Mouse (Mus musculus) CH12.LX (cell line): ENCODE data around the gene Krtcap3. TPM values are rescaled to one million over a fixed set of nuclear protein-coding genes. Genes with fewer than 3 reads are reported as not detected.

Source experiments
- DNase-seq: peaks from one replicate; pipeline ENCODE4 v3.0.0-alpha.2; 2013; ENCODE audit errors: extremely low read depth
- H3K27ac ChIP-seq: 2 replicates; pipeline ENCODE4 v1.5.1; 2012; ENCODE audit warnings: low read depth, mild to moderate bottlenecking, control low read depth, moderate library complexity; ENCODE audit not compliant: insufficient read depth
- H3K27me3 ChIP-seq: replicated peaks from 2 replicates; pipeline ENCODE3; 2012; ENCODE audit warnings: inconsistent platforms
- H3K36me3 ChIP-seq, 2 experiments: replicated peaks in 1 of 2; 2 replicates each; pipeline versions ENCODE3 to v1.6.1; 2012; ENCODE audit warnings: inconsistent platforms in 1 of 2, low read length in 1 of 2, mild to moderate bottlenecking in 1 of 2, mixed read lengths in 1 of 2, moderate library complexity in 1 of 2; ENCODE audit not compliant: control insufficient read depth in 1 of 2, insufficient read depth in 1 of 2
- H3K4me1 ChIP-seq, 2 experiments: 2 replicates each; pipeline ENCODE4 v1.6.1; 2012; ENCODE audit warnings: inconsistent platforms in 1 of 2, moderate library complexity in 1 of 2; ENCODE audit not compliant: insufficient read depth in 2 of 2, control insufficient read depth in 1 of 2
- H3K4me2 ChIP-seq: 2 replicates; pipeline ENCODE4 v1.6.1; 2012; ENCODE audit warnings: low read depth, mild to moderate bottlenecking, control low read depth; ENCODE audit not compliant: poor library complexity, insufficient read depth, severe bottlenecking
- H3K4me3 ChIP-seq, 3 experiments: fragments of 150-350 bp in 1 of 3; sonication (generic) in 1 of 3; replicated peaks in 1 of 3; 2 replicates each; pipeline versions ENCODE3 to v1.5.1; 2011 to 2012; ENCODE audit warnings: low read depth in 2 of 3, low read length in 2 of 3, mild to moderate bottlenecking in 2 of 3, moderate library complexity in 2 of 3, control low read depth in 1 of 3, improper control_type of control experiment in 1 of 3, inconsistent platforms in 1 of 3, mixed read lengths in 1 of 3; ENCODE audit not compliant: poor library complexity in 1 of 3
- H3K79me2 ChIP-seq: replicated peaks from 2 replicates; pipeline ENCODE4 v1.6.1; 2012; ENCODE audit warnings: mild to moderate bottlenecking, moderate library complexity; ENCODE audit not compliant: control insufficient read depth, poor library complexity, insufficient read depth, severe bottlenecking; ENCODE audit errors: extremely low read depth
- H3K9ac ChIP-seq: 2 replicates; pipeline ENCODE4 v1.6.1; 2012; ENCODE audit warnings: low read depth, mild to moderate bottlenecking, control low read depth, moderate library complexity; ENCODE audit not compliant: insufficient read depth
- H3K9me3 ChIP-seq: replicated peaks from 2 replicates; pipeline ENCODE3; 2012; ENCODE audit warnings: low read length, inconsistent platforms, mixed read lengths
- CHD1 ChIP-seq: IDR thresholded peaks from 2 replicates; pipeline ENCODE4 v1.6.1; 2012; ENCODE audit warnings: low read depth, low read length, improper control_type of control experiment, inconsistent platforms
- CTCF ChIP-seq, 2 experiments: IDR thresholded peaks in 1 of 2; conservative IDR thresholded peaks in 1 of 2; 2 replicates each; pipeline ENCODE4 v1.5.1; 2011 to 2012; ENCODE audit warnings: low read depth in 2 of 2, low read length in 2 of 2, improper control_type of control experiment in 1 of 2, inconsistent platforms in 1 of 2, mild to moderate bottlenecking in 1 of 2, moderate library complexity in 1 of 2
- E2F4 ChIP-seq: IDR thresholded peaks from 2 replicates; pipeline ENCODE4 v1.6.1; 2011; ENCODE audit warnings: low read depth, low read length, improper control_type of control experiment; ENCODE audit not compliant: insufficient replicate concordance
- ETS1 ChIP-seq: conservative IDR thresholded peaks from 2 replicates; pipeline ENCODE4 v1.6.1; 2012; ENCODE audit warnings: low read depth, mild to moderate bottlenecking, inconsistent platforms, low read length, improper control_type of control experiment, moderate library complexity
- GABPA ChIP-seq: IDR thresholded peaks from 2 replicates; pipeline ENCODE4 v1.6.1; 2012; ENCODE audit warnings: low read depth, low read length, improper control_type of control experiment, inconsistent platforms; ENCODE audit not compliant: insufficient replicate concordance
- IRF4 ChIP-seq: IDR thresholded peaks from 2 replicates; pipeline ENCODE4 v1.6.1; 2014; ENCODE audit warnings: low read depth, mild to moderate bottlenecking, inconsistent platforms, low read length, improper control_type of control experiment
- JUN ChIP-seq: IDR thresholded peaks from 2 replicates; pipeline ENCODE4 v1.6.1; 2011; ENCODE audit warnings: low read depth, mild to moderate bottlenecking, low read length, improper control_type of control experiment, moderate library complexity; ENCODE audit not compliant: insufficient read depth
- JUND ChIP-seq: conservative IDR thresholded peaks from 2 replicates; pipeline ENCODE4 v1.6.1; 2011; ENCODE audit warnings: low read depth, low read length, improper control_type of control experiment
- KAT2A ChIP-seq: IDR thresholded peaks from 2 replicates; pipeline ENCODE4 v1.6.1; 2012; ENCODE audit warnings: low read length, improper control_type of control experiment, inconsistent platforms; ENCODE audit not compliant: insufficient replicate concordance
- MAFK ChIP-seq: IDR thresholded peaks from 2 replicates; pipeline ENCODE4 v1.6.1; 2011; ENCODE audit warnings: low read length, improper control_type of control experiment; ENCODE audit not compliant: insufficient replicate concordance
- MAX ChIP-seq: IDR thresholded peaks from 2 replicates; pipeline ENCODE4 v1.6.1; 2011; ENCODE audit warnings: low read length, improper control_type of control experiment
- MAZ ChIP-seq: IDR thresholded peaks from 2 replicates; pipeline ENCODE4 v1.6.1; 2012; ENCODE audit warnings: low read depth, mild to moderate bottlenecking, inconsistent platforms, low read length, improper control_type of control experiment, moderate library complexity
- MYC ChIP-seq: IDR thresholded peaks from 2 replicates; pipeline ENCODE4 v1.6.1; 2011; ENCODE audit warnings: low read depth, mild to moderate bottlenecking, improper control_type of control experiment, low read length
- POLR2AphosphoS2 ChIP-seq: IDR thresholded peaks from 2 replicates; pipeline ENCODE4 v1.6.1; 2011; ENCODE audit warnings: low read depth, low read length, improper control_type of control experiment
- RAD21 ChIP-seq: IDR thresholded peaks from 2 replicates; pipeline ENCODE4 v1.6.1; 2011; ENCODE audit warnings: low read depth, mild to moderate bottlenecking, low read length, improper control_type of control experiment, moderate library complexity
- RCOR1 ChIP-seq: conservative IDR thresholded peaks from 2 replicates; pipeline ENCODE4 v1.6.1; 2012; ENCODE audit warnings: low read depth, mild to moderate bottlenecking, inconsistent platforms, low read length, improper control_type of control experiment
- TBP ChIP-seq: conservative IDR thresholded peaks from 2 replicates; pipeline ENCODE4 v1.6.1; 2011; ENCODE audit warnings: low read depth, low read length, improper control_type of control experiment
- TCF12 ChIP-seq: IDR thresholded peaks from 2 replicates; pipeline ENCODE4 v1.6.1; 2014; ENCODE audit warnings: low read depth, mild to moderate bottlenecking, inconsistent platforms, low read length, improper control_type of control experiment
- USF2 ChIP-seq: conservative IDR thresholded peaks from 2 replicates; pipeline ENCODE4 v1.6.1; 2011; ENCODE audit warnings: low read depth, low read length, improper control_type of control experiment
- dilution Hi-C: fragments of 300-500 bp; cut with MboI; formaldehyde crosslinking; loops from 2 replicates; pipeline ENCODE4 v1.14.3; 2020; ENCODE audit warnings: low sequenced_read_pairs; ENCODE audit not compliant: extremely low pct_unique_long_range_greater_than_20kb, extremely low pct_ligation_motif_present
- in situ Hi-C: fragments of 300-500 bp; cut with MboI; formaldehyde crosslinking; loops from 3 replicates; pipeline ENCODE4 v1.14.3; 2019; ENCODE audit warnings: low sequenced_read_pairs, low pct_ligation_motif_present, low pct_unique_long_range_greater_than_20kb, mixed read lengths
- polyA plus RNA-seq: library from polyadenylated mRNA; unstranded; fragments of >175 nt; gene quantifications from 2 replicates; pipeline ENCODE4 v1.2.1, GENCODE M21; 2012; ENCODE audit warnings: low read depth; ENCODE audit not compliant: insufficient read length
- total RNA-seq, 2 experiments: library from RNA; depleted of rRNA; stranded (reverse); fragments of 300-350 nt in 1 of 2; fragments of >200 nt in 1 of 2; gene quantifications; 2 replicates each; pipeline ENCODE4 v1.2.3; 2012 to 2014

Gene Krtcap3
- total and polyA plus RNA-seq, 3 experiments, result 8.6 to 14.1 (median 9.8) TPM

DNA sequence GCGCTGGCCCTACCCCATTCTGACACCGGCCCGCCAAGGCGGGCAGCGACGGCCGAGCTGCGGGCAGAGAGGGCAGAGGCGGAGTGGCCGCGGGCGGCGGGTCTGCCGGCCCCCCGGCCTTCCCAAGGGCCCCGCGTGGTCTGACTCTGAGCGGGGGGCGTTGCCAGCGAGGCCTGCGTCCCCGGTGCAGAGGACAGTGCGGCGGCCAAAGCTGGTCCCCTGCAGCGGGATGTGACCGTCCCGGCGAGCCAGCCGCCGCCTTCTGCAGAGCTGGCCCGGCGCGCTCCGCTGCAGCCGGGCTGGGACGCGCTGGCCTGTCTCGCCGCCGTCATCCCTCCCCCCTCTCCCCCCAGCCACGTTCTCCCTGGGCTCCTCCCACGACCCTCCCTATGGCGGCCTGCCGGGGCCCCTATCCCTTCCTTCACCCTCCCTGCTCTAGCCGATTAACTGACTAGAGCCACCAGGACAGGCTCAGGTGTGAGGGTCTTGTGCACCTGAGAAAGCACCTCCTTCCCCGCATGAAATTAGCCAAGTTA lies 44.2 kb downstream of the Krtcap3 start, which contains the start of gene Fndc4:
Fndc4 (minus strand) TSS at position 475 of the 536 bp plus-strand sequence.
- Histone ChIP-seq H3K4me2 (peak within 1 kb of the TSS; percentile 33), H3K27me3 (peaks cover 75% of the 10 kb centered on the region), H3K9me3 (no peaks in the 10 kb centered on the region), H3K9ac (no peak within 1 kb of the TSS; the same call in 1 of the 2 replicates), H3K27ac (no peak within 1 kb of the TSS), H3K4me1 (peaks cover 3 to 7% of the 10 kb centered on the region in 2 experiments; a peak in 3 of 4 replicates), H3K79me2 (no peaks in the 10 kb centered on the region), H3K36me3 (no peaks in the 10 kb centered on the region), H3K4me3 (peak within 1 kb of the TSS in 1 of 3 experiments; percentile 31)
- in situ Hi-C loops (no loop called here), dilution Hi-C loops (no loop called here)
- no peak for DNase-seq
- TF ChIP-seq MAZ (no peak), IRF4 (no peak), TBP (no peak), CTCF (conservative IDR thresholded peaks at IDR 0.05 in 1 of 2, IDR thresholded peaks at IDR 0.05 in 1 of 2; ENCODE audit: low read depth in 2 of 2, low read length in 2 of 2) (no peak), KAT2A (no peak), MYC (no peak), RCOR1 (no peak), CHD1 (no peak), MAFK (no peak), POLR2AphosphoS2 (no peak), GABPA (no peak), MAX (no peak), ETS1 (no peak), JUND (no peak), JUN (no peak), TCF12 (no peak), RAD21 (no peak)

DNA sequence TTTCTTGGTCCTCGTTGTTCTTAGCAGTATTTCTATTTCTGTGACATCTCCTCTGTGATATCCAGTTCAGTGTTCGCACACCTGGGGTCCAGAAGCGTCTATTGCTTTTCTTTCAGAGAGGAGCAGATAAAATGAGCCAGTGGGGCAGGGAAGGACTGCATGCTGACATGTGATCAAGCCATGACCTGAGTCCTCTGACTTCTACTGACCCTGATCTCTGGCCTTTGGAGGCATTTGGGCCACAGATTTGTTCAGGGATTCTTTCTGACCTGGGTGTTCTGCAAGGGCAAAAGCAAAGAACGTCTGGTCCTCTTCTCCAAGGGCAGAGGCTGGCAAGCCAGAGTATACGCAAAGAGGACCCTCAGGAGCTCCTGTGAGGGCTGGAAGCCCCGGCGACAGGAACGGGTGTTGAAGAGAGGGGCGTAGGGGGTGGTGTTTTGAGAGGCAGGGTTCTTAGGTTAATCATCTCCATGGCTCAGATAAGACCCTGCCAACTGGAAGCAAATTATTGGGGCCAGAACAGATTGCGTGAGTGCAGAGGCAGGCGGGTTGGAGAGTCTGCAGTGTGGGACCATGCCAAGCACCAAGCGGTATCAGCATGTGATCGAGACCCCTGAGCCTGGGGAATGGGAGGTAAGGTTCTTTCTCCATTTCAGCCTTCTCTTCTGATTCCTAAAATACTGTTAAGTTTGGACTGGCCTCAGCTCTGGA lies 45.7 kb downstream of the Krtcap3 start, which contains the start of gene Gckr:
Gckr (plus strand) TSS at position 397 of the 711 bp plus-strand sequence.
- H3K79me2 ChIP-seq, result no peaks in the 10 kb centered on the region
- dilution Hi-C loops, result no loop called here
- no peak within 1 kb of the TSS for H3K9ac ChIP-seq
- H3K4me2 ChIP-seq, result no peak within 1 kb of the TSS
- in situ Hi-C loops, result no loop called here
- DNase-seq, result no peak
- H3K9me3 ChIP-seq, result no peaks in the 10 kb centered on the region
- no peak within 1 kb of the TSS for H3K27ac ChIP-seq
- H3K4me1 ChIP-seq, result peaks cover 2 to 3% of the 10 kb centered on the region in 2 experiments; a peak in 3 of 4 replicates
- H3K27me3 ChIP-seq, result peaks cover 78% of the 10 kb centered on the region
- no peaks in the 10 kb centered on the region for H3K36me3 ChIP-seq
- no peak for TF ChIP-seq RAD21
- no peak for TF ChIP-seq E2F4
- TF ChIP-seq GABPA, result no peak
- no peak for TF ChIP-seq USF2
- no peak within 1 kb of the TSS for H3K4me3 ChIP-seq
